11 mouse cellular contexts compared by ENCODE assay signal in genomic region chr13:64081012-64081919, GRCm38 (mm10). TPM values are rescaled to one million over a fixed set of nuclear protein-coding genes. Genes with fewer than 3 reads are reported as not detected.
A peak's percentile ranks its signal among the peaks of the same experiment; 100 is the strongest.
DNase-seq lines count a peak whose midpoint lies in the region; ATAC-seq lines count a peak whose summit lies in the region.
"Had no signal": no experiment of that assay in that cellular context is flagged by ENCODE, and none has a peak within 500 bp of the region (broad histone marks: within the 10 kb centered on the region; RNA-seq: fewer than 3 reads in every experiment).

No protein-coding gene starts in this region.

- no peak for ATAC-seq in heart, embryonic 13.5 days (ENCODE audit: extremely low read depth, insufficient number of reproducible peaks, low FRiP score, low TSS enrichment)
- no peak for ATAC-seq in embryonic facial prominence, embryonic 14.5 days (ENCODE audit: low read depth)
- peak; percentile 77 for ATAC-seq in midbrain, embryonic 15.5 days (replicated peaks)

- 33% methylated on average over 16 of the region's 16 CpGs for WGBS in heart, embryonic 13.5 days
- 37% methylated on average over 16 of the region's 16 CpGs for WGBS in embryonic facial prominence, embryonic 14.5 days
- WGBS in midbrain, embryonic 15.5 days: 17% methylated on average over 16 of the region's 16 CpGs

- peaks cover 14% of the 10 kb centered on the region for H3K4me1 ChIP-seq in heart, embryonic 13.5 days
- 0 out of 2 replicates have a peak, but pooled peaks cover 4% of the 10 kb centered on the region for H3K4me1 ChIP-seq in embryonic facial prominence, embryonic 14.5 days (ENCODE audit: control insufficient read depth, insufficient read depth, low read length)
- H3K4me1 ChIP-seq in midbrain, embryonic 15.5 days: peaks cover 11% of the 10 kb centered on the region

- no peaks in the 10 kb centered on the region for H3K27me3 ChIP-seq in heart, embryonic 13.5 days (replicated peaks)
- no peaks in the 10 kb centered on the region for H3K27me3 ChIP-seq in embryonic facial prominence, embryonic 14.5 days (replicated peaks; ENCODE audit: control insufficient read depth, insufficient read depth, low read length)
- H3K27me3 ChIP-seq in midbrain, embryonic 15.5 days (replicated peaks): no peaks in the 10 kb centered on the region

- intact Hi-C loops in heart, postnatal 25 days (cut with DNase I): no loop called here

- no peaks in the 10 kb centered on the region for H3K36me3 ChIP-seq in heart, embryonic 13.5 days
- no peaks in the 10 kb centered on the region for H3K36me3 ChIP-seq in embryonic facial prominence, embryonic 14.5 days (ENCODE audit: control insufficient read depth, insufficient read depth, low read length)
- H3K36me3 ChIP-seq in midbrain, embryonic 15.5 days (replicated peaks): no peaks in the 10 kb centered on the region

- H3K9me3 ChIP-seq in heart, embryonic 13.5 days: no peaks in the 10 kb centered on the region
- H3K9me3 ChIP-seq in embryonic facial prominence, embryonic 14.5 days (ENCODE audit: control insufficient read depth, low read length): no peaks in the 10 kb centered on the region
- no peaks in the 10 kb centered on the region for H3K9me3 ChIP-seq in midbrain, embryonic 15.5 days

- H3K4me3 ChIP-seq in heart, embryonic 13.5 days: no peak overlapping the region
- H3K4me3 ChIP-seq in embryonic facial prominence, embryonic 14.5 days (ENCODE audit: low read depth, low read length): no peak overlapping the region
- no peak overlapping the region for H3K4me3 ChIP-seq in midbrain, embryonic 15.5 days

- H3K27ac ChIP-seq in heart, embryonic 13.5 days (replicated peaks): 0 out of 2 replicates have a peak overlapping the region, but pooled peaks have one; percentile 28
- no peak overlapping the region for H3K27ac ChIP-seq in embryonic facial prominence, embryonic 14.5 days (replicated peaks; ENCODE audit: low read depth, low read length)
- H3K27ac ChIP-seq in midbrain, embryonic 15.5 days: peak overlapping the region; percentile 45

- H3K9ac ChIP-seq in heart, embryonic 13.5 days: peak overlapping the region; percentile 52
- 0 out of 2 replicates have a peak overlapping the region, but pooled peaks have one; percentile 36 for H3K9ac ChIP-seq in embryonic facial prominence, embryonic 14.5 days (ENCODE audit: low read depth, low read length)
- H3K9ac ChIP-seq in midbrain, embryonic 15.5 days: no peak overlapping the region

- no peak for DNase-seq in heart, postnatal 25 days (ENCODE audit: low spot score)
- no peak for DNase-seq in embryonic facial prominence, embryonic 14.5 days (ENCODE audit: low spot score)
- peak; percentile 45 to 61 for DNase-seq in kidney, adult 8-10 months
- DNase-seq in cerebellum, adult 18-20 months: no peak
- DNase-seq in adrenal gland, postnatal 4 days (ENCODE audit: low spot score in 2 of 2): no peak
- DNase-seq in cerebellum, adult 9-11 months: no peak
- DNase-seq: cerebellum, postnatal 25 days; heart, adult 18-20 months had no signal

- peak overlapping the region; percentile 31; the same call in 1 of the 2 replicates for H3K4me2 ChIP-seq in heart, embryonic 13.5 days
- no peak overlapping the region for H3K4me2 ChIP-seq in embryonic facial prominence, embryonic 14.5 days (ENCODE audit: low read depth, low read length)
- peak overlapping the region; percentile 3; the same call in 1 of the 2 replicates for H3K4me2 ChIP-seq in midbrain, embryonic 15.5 days

RNA-seq across cellular contexts. Expression of gene Hsd17b3, which starts 7.8 kb away (rescaled TPM):
- polyA plus RNA-seq in heart, embryonic 13.5 days (2015; fragmentation: Nextera tagmentation; extraction: Ambion mirVana): not detected in 2 replicates
- not detected for total RNA-seq in heart, postnatal 25 days (2021)
- not detected in 2 replicates for polyA plus RNA-seq in embryonic facial prominence, embryonic 14.5 days (2014; fragmentation: Nextera tagmentation; extraction: Ambion mirVana)
- not detected in 2 replicates for polyA plus RNA-seq in midbrain, embryonic 15.5 days (2015; fragmentation: Nextera tagmentation; extraction: Ambion mirVana)
- not detected for total RNA-seq in adrenal gland, postnatal 4 days (2021)
- total RNA-seq: heart, adult 18-20 months; left cerebral cortex, adult 8-10 months had no signal

RNA-seq across cellular contexts. Expression of gene Slc35d2, which starts 47.9 kb away (rescaled TPM):
- 4.5 and 5.5 TPM in 2 replicates for polyA plus RNA-seq in heart, embryonic 13.5 days (2015; fragmentation: Nextera tagmentation; extraction: Ambion mirVana)
- 1 to 10 TPM; 1.5 to 1.6 TPM for total RNA-seq in heart, postnatal 25 days (2021)
- 5.7 and 8.7 TPM in 2 replicates for polyA plus RNA-seq in embryonic facial prominence, embryonic 14.5 days (2014; fragmentation: Nextera tagmentation; extraction: Ambion mirVana)
- 0.82 and 1.1 TPM in 2 replicates for polyA plus RNA-seq in midbrain, embryonic 15.5 days (2015; fragmentation: Nextera tagmentation; extraction: Ambion mirVana)
- total RNA-seq in adrenal gland, postnatal 4 days (2021): 10 to 100 TPM in 1 of 2 experiments, 1 to 10 TPM in 1; 7.8 to 11.7 TPM

Comparison
In these comparisons a context has a peak if more than half of its experiments do, and no peak if none do; other contexts are left out.
1. DNase-seq: peak in kidney, adult 8-10 months (2 of 2); none in heart, postnatal 25 days (single experiment), embryonic facial prominence, embryonic 14.5 days (single experiment), cerebellum, adult 18-20 months (0 of 2), adrenal gland, postnatal 4 days (0 of 2) and cerebellum, adult 9-11 months (single experiment).